Mouse (Mus musculus): ENCODE measurements around the gene Lamtor3. TPM values are rescaled to one million over a fixed set of nuclear protein-coding genes. Genes with fewer than 3 reads are reported as not detected.

Gene Lamtor3
- polyA plus RNA-seq (2016; fragmentation: Nextera tagmentation; extraction: Ambion mirVana), result 103 and 106 TPM in 2 replicates

- Histone ChIP-seq H3K9me3 (no peaks in the 10 kb centered on the region), H3K4me3 (replicated peaks) (peak within 1 kb of the TSS; percentile 88), H3K4me1 (peaks cover 16% of the 10 kb centered on the region), H3K9ac (peak within 1 kb of the TSS; percentile 87), H3K27me3 (no peaks in the 10 kb centered on the region), H3K36me3 (replicated peaks) (peaks cover 15% of the 10 kb centered on the region; the same call in 1 of the 2 replicates), H3K27ac (peak within 1 kb of the TSS; percentile 80), H3K4me2 (peak within 1 kb of the TSS; percentile 86)
- under 1% methylated on average over 47 of the region's 47 CpGs for WGBS
- peak; percentile 91 for ATAC-seq (ENCODE audit: low FRiP score)
Observed at GRCm38 (mm10) chr3:137918172-137918931, at the start of gene Lamtor3. Gene Lamtor3 (plus strand): TSS chr3:137918506.

- Histone ChIP-seq H3K27ac (no peak overlapping the region), H3K27me3 (no peaks in the 10 kb centered on the region), H3K36me3 (replicated peaks) (peaks cover 9% of the 10 kb centered on the region), H3K9ac (no peak overlapping the region), H3K4me3 (replicated peaks) (no peak overlapping the region), H3K4me2 (no peak overlapping the region), H3K9me3 (no peaks in the 10 kb centered on the region), H3K4me1 (peaks cover 18% of the 10 kb centered on the region)
- WGBS, result 91% methylated on average over 9 of the region's 9 CpGs
- no peak for ATAC-seq (ENCODE audit: low FRiP score)
Observed at GRCm38 (mm10) chr3:137869395-137869794, 48.9 kb upstream of the Lamtor3 start.

GRCm38 (mm10) chr3:137879313-137879712 lies 39.0 kb upstream of the Lamtor3 start:
- Histone ChIP-seq H3K27ac (no peak overlapping the region), H3K4me1 (no peaks in the 10 kb centered on the region), H3K9ac (no peak overlapping the region), H3K4me2 (no peak overlapping the region), H3K27me3 (no peaks in the 10 kb centered on the region), H3K4me3 (replicated peaks) (no peak overlapping the region), H3K9me3 (no peaks in the 10 kb centered on the region), H3K36me3 (replicated peaks) (peaks cover 3% of the 10 kb centered on the region; the same call in 1 of the 2 replicates)
- WGBS, result 80% methylated on average over 3 of the region's 3 CpGs
- no peak for ATAC-seq (ENCODE audit: low FRiP score)

- no peak overlapping the region for H3K27ac ChIP-seq
- H3K27me3 ChIP-seq, result no peaks in the 10 kb centered on the region
- 76% methylated on average over 4 of the region's 4 CpGs for WGBS
- no peaks in the 10 kb centered on the region for H3K9me3 ChIP-seq
- no peak overlapping the region for H3K9ac ChIP-seq
- no peak overlapping the region for H3K4me3 ChIP-seq (replicated peaks)
- H3K4me2 ChIP-seq, result no peak overlapping the region
- no peaks in the 10 kb centered on the region for H3K4me1 ChIP-seq
- no peak for ATAC-seq (ENCODE audit: low FRiP score)
- H3K36me3 ChIP-seq (replicated peaks), result peaks cover 3% of the 10 kb centered on the region; the same call in 1 of the 2 replicates
Observed at GRCm38 (mm10) chr3:137880109-137880748, 38.1 kb upstream of the Lamtor3 start.

GRCm38 (mm10) chr3:137881093-137881492 lies 37.2 kb upstream of the Lamtor3 start:
- ATAC-seq (ENCODE audit: low FRiP score), result no peak
- H3K4me2 ChIP-seq, result no peak overlapping the region
- H3K9ac ChIP-seq, result no peak overlapping the region
- 94% methylated on average over 5 of the region's 5 CpGs for WGBS
- no peak overlapping the region for H3K4me3 ChIP-seq (replicated peaks)
- H3K27ac ChIP-seq, result no peak overlapping the region
- no peaks in the 10 kb centered on the region for H3K9me3 ChIP-seq
- peaks cover 3% of the 10 kb centered on the region; the same call in 1 of the 2 replicates for H3K36me3 ChIP-seq (replicated peaks)
- H3K4me1 ChIP-seq, result no peaks in the 10 kb centered on the region
- H3K27me3 ChIP-seq, result no peaks in the 10 kb centered on the region

GRCm38 (mm10) chr3:137887961-137888360 lies 30.3 kb upstream of the Lamtor3 start:
- no peak overlapping the region for H3K4me3 ChIP-seq (replicated peaks)
- no peak for ATAC-seq (ENCODE audit: low FRiP score)

GRCm38 (mm10) chr3:137891089-137891488 lies 27.2 kb upstream of the Lamtor3 start:
- Histone ChIP-seq H3K4me3 (replicated peaks) (no peak overlapping the region), H3K9me3 (no peaks in the 10 kb centered on the region; the same call in 1 of the 2 replicates), H3K27ac (no peak overlapping the region), H3K36me3 (replicated peaks) (peaks cover 19% of the 10 kb centered on the region), H3K27me3 (no peaks in the 10 kb centered on the region), H3K4me2 (no peak overlapping the region), H3K9ac (no peak overlapping the region), H3K4me1 (peaks cover 9% of the 10 kb centered on the region; the same call in 1 of the 2 replicates)
- no peak for ATAC-seq (ENCODE audit: low FRiP score)
- whole genome bisulfite sequencing, result 85% methylated on average over 3 of the region's 3 CpGs

More at GRCm38 (mm10) chr3:137887961-137888360, 30.3 kb upstream of the Lamtor3 start:
- H3K36me3 ChIP-seq (replicated peaks), result peaks cover 7% of the 10 kb centered on the region; the same call in 1 of the 2 replicates
- 59% methylated on average over 7 of the region's 7 CpGs for WGBS
- H3K27ac ChIP-seq, result no peak overlapping the region
- no peaks in the 10 kb centered on the region for H3K27me3 ChIP-seq
- H3K4me1 ChIP-seq, result peaks cover 9% of the 10 kb centered on the region; the same call in 1 of the 2 replicates
- no peaks in the 10 kb centered on the region for H3K9me3 ChIP-seq
- no peak overlapping the region for H3K9ac ChIP-seq
- no peak overlapping the region for H3K4me2 ChIP-seq

GRCm38 (mm10) chr3:137892118-137892517 lies 26.2 kb upstream of the Lamtor3 start:
- no peaks in the 10 kb centered on the region; the same call in 1 of the 2 replicates for H3K9me3 ChIP-seq
- H3K36me3 ChIP-seq (replicated peaks), result peaks cover 19% of the 10 kb centered on the region
- H3K4me1 ChIP-seq, result peaks cover 9% of the 10 kb centered on the region; the same call in 1 of the 2 replicates
- H3K4me3 ChIP-seq (replicated peaks), result no peak overlapping the region
- ATAC-seq (ENCODE audit: low FRiP score), result peak; percentile 27; the same call in 1 of the 2 replicates
- no peak overlapping the region for H3K4me2 ChIP-seq
- H3K9ac ChIP-seq, result no peak overlapping the region
- H3K27me3 ChIP-seq, result no peaks in the 10 kb centered on the region
- H3K27ac ChIP-seq, result no peak overlapping the region
- 78% methylated on average over 4 of the region's 4 CpGs for WGBS

GRCm38 (mm10) chr3:137893789-137894188 lies 24.5 kb upstream of the Lamtor3 start:
- H3K4me3 ChIP-seq (replicated peaks), result no peak overlapping the region
- 85% methylated on average over 4 of the region's 4 CpGs for WGBS
- no peak overlapping the region for H3K9ac ChIP-seq

GRCm38 (mm10) chr3:137895196-137895595 lies 23.1 kb upstream of the Lamtor3 start:
- peaks cover 11% of the 10 kb centered on the region for H3K36me3 ChIP-seq (replicated peaks)
- H3K4me2 ChIP-seq, result no peak overlapping the region
- H3K27me3 ChIP-seq, result no peaks in the 10 kb centered on the region
- no peak overlapping the region for H3K9ac ChIP-seq
- 86% methylated on average over 3 of the region's 3 CpGs for WGBS
- no peak for ATAC-seq (ENCODE audit: low FRiP score)
- H3K4me1 ChIP-seq, result no peaks in the 10 kb centered on the region
- H3K27ac ChIP-seq, result no peak overlapping the region
- H3K4me3 ChIP-seq (replicated peaks), result no peak overlapping the region
- no peaks in the 10 kb centered on the region; the same call in 1 of the 2 replicates for H3K9me3 ChIP-seq

More at GRCm38 (mm10) chr3:137893789-137894188, 24.5 kb upstream of the Lamtor3 start:
- H3K27ac ChIP-seq, result no peak overlapping the region
- no peak for ATAC-seq (ENCODE audit: low FRiP score)
- H3K27me3 ChIP-seq, result no peaks in the 10 kb centered on the region
- H3K36me3 ChIP-seq (replicated peaks), result peaks cover 19% of the 10 kb centered on the region
- H3K4me2 ChIP-seq, result no peak overlapping the region
- H3K4me1 ChIP-seq, result 0 out of 2 replicates have a peak, but pooled peaks cover under 1% of the 10 kb centered on the region
- no peaks in the 10 kb centered on the region; the same call in 1 of the 2 replicates for H3K9me3 ChIP-seq

- WGBS, result 87% methylated on average over 4 of the region's 4 CpGs
- Histone ChIP-seq H3K9me3 (no peaks in the 10 kb centered on the region; the same call in 1 of the 2 replicates), H3K4me2 (no peak overlapping the region), H3K4me1 (no peaks in the 10 kb centered on the region), H3K4me3 (replicated peaks) (no peak overlapping the region), H3K27ac (no peak overlapping the region), H3K9ac (no peak overlapping the region), H3K27me3 (no peaks in the 10 kb centered on the region), H3K36me3 (replicated peaks) (peaks cover 11% of the 10 kb centered on the region)
- ATAC-seq (ENCODE audit: low FRiP score), result no peak
Observed at GRCm38 (mm10) chr3:137896386-137896785, 21.9 kb upstream of the Lamtor3 start.

- Histone ChIP-seq H3K27me3 (no peaks in the 10 kb centered on the region), H3K4me3 (replicated peaks) (no peak overlapping the region), H3K4me1 (no peaks in the 10 kb centered on the region), H3K9me3 (no peaks in the 10 kb centered on the region; the same call in 1 of the 2 replicates), H3K27ac (no peak overlapping the region), H3K4me2 (no peak overlapping the region), H3K9ac (no peak overlapping the region), H3K36me3 (replicated peaks) (peaks cover 11% of the 10 kb centered on the region)
- WGBS, result 94% methylated on average over 3 of the region's 3 CpGs
- ATAC-seq (ENCODE audit: low FRiP score), result no peak
Observed at GRCm38 (mm10) chr3:137896867-137897266, 21.4 kb upstream of the Lamtor3 start.
